Mouse (Mus musculus) cerebellum, adult 11-12 months (tissue): Measurements from ENCODE around the gene Ypel4.

Source experiments
- DNase-seq: peaks from one replicate; pipeline ENCODE4 v3.0.0; 2022

Ypel4 gene

DNA sequence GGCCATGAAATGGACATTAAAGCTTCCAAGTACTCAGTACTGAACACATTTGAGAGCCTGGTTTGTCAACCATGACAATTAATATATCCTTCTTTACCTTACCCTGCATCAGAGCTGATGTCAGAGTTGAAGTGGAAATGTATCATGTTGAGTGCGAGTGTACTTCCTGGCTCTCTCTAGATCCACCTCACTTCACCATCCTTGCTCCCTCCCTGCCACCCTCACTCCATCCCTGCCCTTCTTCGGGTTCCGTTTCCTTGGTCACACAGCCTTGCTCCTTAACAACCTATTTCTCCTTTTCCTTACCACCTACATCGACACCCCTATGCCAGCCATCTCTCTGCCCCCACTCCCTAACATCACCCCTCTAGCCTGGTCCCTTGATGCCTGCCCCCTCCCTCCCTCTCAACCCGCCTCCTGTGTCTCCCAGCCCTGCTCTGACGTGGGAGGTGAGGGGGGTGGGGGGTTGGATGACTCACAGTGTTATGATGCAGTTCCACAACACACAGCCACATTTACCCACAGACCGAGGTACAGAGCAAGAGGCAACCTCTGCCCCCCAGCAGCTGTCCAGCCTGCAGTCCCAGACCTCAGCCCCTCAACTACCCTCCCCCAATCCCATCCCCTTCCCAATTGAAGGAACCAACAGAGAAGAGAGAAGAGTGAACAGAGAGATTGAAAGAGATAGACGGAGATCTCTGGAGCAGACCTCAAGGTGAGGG lies at the start of gene Ypel4:
Ypel4 (plus strand) TSS at position 480 of the 722 bp plus-strand sequence.
- DNase-seq = peak; percentile 89

DNA sequence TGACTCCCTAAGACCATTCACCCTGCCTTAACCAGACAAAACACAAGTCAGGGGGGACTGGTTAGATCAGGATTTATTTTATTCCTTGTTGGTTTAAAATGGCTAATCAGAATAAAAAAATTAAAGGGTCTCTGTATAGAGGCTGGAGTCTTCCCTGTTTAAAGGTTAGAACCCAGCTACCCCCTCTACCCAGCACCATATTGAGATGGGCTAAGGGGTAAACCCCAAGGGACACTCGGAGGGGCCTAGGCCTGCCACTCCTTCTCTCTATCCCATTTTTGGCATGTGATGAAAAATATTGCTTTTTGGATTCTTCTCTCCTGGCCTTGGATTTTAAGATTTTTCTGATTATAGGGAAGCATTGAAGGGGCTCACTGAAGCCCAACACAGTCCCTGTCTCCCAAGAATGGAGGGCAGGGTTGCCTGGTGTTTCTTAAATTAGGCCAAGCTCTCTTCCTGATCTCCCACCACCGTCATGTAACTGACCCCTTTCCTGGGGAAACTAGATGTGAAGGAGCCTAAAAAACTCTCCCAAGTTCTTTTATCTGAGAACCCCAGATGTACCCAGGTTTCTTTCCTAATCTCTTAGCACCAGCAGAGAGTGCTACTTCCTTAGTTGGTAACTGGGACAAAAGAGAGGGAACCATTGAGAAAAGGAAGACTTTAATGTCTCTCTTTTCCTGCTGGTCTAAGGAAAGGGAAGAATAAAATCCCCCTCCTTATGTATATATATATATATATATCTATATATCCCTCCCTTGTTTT lies 45.6 kb upstream of the Ypel4 start:
- no peak for DNase-seq

DNA sequence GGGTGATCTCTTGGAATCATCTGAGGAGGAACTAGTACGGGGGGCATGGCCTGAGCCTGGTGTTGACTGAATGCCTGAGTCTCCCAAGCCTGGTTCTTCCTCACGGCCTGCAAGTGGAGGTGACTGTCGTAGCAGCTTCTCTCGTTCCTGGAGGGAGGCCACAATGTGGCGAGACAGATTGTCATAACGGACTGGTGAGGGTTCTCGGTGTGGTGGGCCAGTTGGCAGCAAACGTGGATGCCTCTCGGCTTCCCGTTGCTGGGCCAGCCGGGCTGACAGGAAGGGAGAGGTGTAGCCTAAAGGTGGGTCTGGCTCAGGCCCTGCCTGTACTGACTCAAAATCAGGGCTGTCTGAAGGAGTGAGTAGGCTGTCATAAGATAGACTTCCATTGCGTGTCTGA lies 43.8 kb upstream of the Ypel4 start:
- DNase-seq = peak; percentile 57

DNA sequence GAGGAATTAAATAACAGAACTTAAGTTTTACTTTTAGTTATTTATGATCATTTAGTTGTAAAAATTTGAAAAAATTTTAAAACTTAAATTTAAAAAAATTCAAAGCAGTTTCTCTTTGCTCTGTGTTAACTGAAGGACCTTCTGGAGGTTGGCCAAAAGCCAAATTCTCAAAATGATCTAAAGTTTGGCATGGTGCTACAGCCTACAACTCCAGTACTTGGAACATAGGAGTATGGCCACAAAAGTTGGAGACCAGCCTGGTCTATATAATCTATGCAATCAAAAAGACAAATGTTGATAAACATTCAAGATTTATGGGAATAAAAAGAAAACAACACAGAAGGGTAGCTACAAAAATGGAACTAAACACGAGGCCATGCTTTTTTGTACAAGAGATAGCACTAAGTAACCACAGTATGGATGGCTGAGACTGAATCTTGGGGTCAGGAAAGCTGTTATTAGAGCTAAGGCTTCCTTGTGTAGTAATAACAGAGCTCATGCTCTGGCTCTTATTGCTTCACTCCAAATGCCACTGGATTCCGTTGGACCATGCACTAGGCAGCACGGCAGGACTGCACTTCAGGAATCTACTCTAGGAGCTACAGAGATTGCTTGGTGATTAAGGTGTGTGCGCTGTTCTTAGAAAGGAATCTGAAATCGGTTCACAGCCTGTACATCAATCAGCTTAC lies 38.7 kb upstream of the Ypel4 start:
- DNase-seq = no peak

DNA sequence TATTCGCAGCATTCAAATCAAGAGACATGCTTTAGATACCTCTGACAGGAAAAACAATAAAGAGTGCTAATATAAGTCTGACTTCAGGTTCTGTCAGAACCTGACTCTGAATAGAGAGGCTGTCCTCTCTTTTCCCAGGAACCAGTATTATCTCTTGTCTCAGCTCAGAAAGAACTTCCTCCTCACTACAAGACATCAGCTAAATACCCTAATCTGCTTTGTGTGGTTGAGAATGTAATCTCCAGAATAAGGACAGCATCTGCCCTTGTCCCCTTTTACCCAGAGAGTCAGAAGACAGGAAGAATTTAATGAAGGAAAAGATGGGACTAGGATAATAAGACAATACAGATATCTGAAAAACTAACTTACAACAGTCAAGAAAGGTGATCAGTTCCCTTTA lies 30.4 kb upstream of the Ypel4 start:
- no peak for DNase-seq

DNA sequence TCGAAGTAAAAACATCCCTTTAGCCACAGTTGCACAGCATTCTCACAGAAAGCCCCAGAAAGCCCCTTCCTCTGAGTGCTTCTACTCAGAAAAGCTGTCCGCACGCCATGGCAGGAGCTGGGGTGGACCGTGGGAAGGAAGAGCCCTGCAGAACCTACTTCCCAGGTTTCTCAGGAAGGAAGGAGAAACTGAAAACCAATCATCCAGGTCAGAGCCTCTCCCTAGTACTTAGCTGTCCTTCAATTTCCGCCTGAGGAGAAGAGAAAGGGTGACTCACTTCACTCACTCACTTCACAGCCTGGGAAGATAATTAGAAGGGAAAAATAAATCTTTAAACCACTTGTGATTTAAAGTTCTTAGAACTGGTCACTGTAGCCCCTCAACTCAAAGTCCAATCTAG lies 29.5 kb upstream of the Ypel4 start:
- DNase-seq = no peak

DNA sequence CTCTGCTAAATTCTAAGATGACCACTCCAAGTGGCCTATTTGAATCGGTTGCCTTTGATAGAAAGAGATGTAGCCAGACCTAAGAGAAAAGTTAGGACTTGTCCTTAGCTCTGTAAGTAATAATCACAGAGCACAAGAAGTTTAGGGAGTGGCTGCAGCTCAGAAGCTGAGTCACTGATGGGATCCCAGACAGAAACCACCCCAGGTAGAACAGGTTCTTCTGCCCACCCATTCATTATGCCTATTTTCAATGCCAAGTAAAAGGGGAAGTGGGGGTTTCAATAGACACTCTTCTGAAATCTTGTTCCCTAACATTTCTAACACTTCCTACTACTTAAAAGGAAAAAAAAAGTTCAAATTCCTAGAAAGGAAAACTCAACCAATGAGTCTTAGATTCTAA lies 28.6 kb upstream of the Ypel4 start:
- DNase-seq = no peak

DNA sequence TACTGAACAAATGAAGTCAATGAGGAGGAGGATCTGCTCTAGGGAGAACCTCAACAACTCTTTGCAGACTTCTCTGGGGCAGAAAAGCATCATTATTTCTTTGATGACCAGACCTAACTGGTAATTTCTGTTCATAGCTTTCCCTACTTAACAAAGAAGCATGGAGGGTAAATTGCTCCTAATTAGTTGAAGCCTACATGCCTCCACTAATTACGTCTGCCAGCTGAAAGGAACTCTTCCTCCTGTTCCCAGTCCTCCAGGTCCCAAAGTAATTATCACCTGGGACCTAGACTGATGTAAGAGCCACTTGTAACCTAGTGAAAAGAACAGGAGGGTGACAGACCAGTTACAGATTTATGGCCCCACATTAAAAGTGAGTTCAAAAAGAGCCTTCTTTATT lies 26.3 kb upstream of the Ypel4 start:
- DNase-seq = no peak

DNA sequence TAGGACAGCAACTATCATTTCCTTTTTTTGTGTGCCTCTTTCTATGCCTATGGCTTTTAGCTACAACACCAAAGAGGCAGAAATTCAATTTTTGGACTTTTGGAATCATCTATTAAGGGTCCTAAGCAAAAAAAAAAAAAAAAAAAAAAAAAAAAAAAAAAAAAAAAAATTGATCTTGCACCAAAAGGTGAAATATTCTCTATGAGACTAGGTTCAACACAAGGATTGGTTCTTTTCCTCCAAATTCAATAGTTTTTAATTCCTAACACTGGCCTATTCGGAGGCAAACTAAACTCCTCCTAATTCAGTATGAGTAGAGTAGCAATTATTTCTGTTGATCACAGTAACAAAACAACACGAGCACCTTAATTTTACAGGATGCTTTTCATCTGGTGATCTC lies 22.0 kb upstream of the Ypel4 start:
- DNase-seq = no peak

DNA sequence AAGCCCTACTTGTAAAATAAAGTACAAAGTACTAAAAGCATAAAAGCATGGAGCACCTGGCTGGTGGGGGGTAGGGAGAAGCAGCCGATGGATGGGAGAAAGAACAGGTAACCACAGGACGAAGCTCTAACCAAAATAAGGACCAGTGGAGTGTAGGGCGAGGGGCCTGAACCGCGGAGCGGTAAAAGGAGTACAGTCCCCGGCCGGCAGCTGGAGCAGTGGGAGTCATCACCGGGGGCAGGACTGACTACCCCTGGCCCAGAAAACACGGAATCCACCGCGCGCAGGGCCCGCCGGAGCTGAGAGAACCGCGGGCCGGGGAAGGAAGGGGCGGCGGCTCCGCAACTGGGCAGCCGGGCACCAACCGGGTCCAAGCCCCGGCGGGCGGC lies 19.4 kb upstream of the Ypel4 start:
- DNase-seq = no peak

DNA sequence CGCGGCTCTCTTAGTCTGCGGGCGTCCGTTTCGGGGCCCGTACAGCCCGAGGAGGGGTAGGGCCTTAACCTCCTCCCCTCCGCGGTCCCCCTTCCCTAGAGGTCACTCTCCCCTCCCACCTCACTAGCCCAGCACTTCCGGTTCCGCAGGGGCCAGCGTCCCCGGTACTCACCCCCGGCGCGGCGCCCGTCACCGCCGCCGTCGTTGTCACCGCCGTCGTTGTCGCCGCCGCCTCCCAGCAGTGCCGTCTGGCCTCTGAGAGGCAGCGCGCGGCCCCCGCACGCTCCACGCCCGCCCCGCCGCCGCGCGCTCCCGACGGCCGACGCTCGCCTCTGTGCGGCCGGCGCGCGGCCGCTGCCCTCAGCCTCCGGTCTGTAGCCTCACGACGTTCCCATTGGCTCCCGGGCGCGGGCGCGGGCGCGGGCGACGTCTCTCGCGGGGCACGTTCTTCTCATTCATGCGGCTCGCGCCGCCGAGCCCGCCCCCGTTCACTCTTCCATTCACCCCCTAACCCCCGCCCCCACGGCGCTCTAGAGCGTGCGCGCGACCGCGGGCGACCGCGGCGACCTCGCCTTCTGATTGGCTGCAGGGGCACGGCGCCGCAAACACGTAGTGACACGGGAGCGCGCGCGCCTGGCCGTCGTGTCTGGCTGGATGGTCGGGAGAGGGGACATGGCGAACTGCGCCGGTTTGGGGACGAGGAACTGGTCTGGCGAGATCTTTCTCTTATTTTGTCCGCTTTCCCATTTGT lies 18.9 kb upstream of the Ypel4 start, which contains the start of gene Zdhhc5:
Zdhhc5 (minus strand) TSS at position 370 of the 751 bp plus-strand sequence.
- peak; percentile 99 for DNase-seq

DNA sequence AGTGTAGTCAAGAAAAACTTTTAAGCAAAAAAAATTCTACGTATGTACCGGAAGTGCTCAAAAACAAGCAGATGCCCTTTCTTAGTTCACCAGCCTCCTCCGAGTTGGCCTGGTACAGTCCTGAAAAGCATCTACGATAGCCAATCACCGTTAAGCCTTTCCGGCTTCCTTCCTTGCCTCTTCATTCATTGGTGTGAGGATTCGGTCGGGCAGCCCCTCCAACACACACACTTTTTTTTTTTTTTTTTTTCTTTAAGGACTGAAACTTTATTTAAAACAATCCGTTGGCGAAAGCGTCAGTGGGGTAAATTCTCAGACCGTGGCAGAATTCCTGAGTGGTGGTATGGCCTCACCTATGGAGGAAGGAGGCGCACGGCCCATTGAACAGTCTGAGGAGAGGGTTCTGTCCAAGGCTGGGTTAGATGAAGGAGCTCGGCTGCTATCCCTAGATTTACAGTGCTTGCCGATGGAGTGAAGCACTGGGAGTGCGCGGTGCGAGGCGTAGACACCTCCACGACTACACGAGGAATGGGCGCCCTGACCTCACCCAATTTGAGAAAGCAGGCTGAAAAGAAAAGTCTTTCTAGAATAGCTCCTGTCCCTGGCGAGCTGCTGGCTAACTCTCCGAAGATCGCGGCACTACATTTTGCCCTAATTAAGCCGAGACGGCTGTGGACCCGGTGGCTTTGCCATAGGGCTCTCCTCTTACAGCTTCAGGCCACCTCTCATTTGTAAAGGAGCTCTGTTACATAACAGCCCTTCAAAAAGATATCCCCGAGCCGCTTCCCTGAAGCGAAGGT lies 18.1 kb upstream of the Ypel4 start:
- DNase-seq = peak; percentile 94

DNA sequence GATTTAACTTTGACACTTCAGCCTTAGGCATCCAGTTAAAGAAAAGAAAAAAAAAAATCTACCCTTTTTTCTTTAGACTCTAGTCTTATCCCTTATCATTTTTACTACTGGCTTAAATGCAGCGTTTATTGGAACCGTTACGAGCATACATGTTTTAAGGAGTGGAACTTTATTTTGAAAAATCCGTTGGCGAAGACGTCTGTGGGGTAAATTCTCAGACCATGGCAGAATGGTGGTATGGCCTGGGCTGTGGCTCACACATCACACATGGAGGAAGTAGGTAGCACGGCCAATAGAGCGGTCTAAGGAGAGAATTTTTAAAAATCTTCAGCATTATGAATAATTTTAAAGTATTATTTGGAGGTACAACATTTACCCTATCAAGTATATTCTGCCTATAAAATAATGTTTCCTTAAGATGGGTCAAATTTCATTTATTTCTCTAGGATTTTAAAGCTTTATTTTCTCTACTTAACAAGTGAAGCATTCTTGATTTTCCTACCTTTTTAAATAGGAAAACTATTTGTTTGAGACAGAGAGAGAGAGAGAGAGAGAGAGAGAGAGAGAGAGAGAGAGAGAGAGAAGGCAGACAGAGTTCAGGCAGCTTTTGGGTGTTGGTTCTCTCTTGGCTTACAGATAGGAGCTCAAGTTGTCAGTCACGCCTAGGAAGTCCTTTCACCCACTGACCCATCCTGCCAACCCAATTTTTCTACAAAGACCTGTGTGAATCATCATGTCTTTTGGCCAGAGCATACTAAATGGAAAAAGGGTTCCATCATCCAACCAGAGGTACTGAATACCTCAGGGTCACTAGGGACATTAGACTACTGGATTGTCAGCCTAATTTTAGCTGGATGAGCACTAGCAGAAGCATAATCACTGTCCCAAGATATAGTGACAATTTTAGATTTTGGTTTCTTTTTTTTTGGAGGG lies 17.2 kb upstream of the Ypel4 start:
- no peak for DNase-seq

DNA sequence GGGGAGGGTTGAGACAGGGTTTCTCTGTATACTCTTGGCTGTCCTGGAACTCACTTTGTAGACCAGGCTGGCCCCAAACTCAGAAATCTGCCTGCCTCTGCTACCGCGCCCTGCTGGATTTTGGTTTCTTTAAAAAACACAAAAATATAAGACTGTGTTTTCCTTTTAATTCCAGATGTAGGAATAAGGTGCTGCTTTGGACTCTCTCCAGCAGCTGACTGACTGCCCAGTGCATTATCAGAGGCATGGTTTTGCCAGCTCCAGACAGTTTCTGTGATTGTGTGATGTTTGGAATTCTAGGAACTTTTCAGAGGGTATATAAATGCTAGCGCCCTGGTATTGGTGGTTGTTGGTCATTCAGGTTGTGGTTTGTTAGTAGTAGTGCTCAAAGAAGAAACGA lies 16.5 kb upstream of the Ypel4 start:
- DNase-seq = no peak

DNA sequence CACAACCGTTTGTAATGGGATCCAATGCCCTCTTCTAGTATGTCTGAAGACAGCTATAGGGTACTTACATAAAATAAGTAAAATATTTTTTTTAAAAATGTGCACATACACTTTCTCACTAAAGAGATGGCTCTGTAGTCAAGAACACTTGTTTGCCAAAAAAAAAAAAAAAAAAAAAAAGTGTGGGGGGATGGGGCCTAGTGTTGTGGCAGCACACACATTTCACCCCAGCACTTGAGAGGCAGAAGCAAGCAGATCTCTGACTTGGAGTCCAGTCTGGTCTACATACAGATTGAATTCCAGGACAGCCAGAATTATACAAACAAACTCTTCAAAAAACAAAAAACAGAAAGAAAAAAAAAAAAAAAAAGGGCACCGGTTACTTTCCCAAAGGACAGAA lies 13.1 kb upstream of the Ypel4 start:
- DNase-seq = no peak

DNA sequence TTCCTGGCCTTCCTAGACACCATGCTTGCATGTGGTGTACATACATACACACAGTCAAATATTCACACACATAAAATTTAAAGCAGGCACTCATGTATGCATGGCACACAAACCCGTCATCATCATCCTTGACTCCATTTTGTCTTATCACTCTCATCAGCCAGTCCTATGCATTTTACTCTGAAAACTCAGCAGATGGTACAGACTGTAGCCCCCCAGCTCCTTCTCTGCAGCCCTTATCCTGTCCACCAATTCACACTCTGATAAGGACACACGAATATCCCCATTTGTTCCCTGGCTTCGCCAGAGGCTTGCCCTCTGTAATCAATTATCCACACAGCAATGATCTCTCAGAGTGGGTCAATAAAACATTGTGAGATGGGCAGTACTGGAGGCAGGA lies 12.7 kb upstream of the Ypel4 start:
- DNase-seq = no peak

DNA sequence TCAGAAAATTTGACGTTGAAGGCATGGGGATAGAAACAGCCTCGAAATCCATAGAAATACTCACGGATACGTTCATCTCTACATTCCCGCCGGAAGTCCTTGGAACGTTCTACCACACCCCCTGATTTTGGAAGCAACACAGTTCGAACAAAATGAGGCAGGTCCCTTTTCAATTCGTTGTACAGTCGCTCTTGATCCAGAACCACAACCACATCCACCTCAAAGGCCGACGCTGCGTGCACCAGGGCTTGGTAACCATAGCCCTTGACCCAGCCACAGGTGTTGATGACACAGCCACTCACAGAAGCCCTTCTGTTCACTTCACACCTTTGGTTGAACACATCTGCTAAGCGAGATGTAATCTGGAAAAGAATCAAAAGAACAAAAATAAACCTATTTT lies 10.0 kb upstream of the Ypel4 start:
- DNase-seq = no peak

DNA sequence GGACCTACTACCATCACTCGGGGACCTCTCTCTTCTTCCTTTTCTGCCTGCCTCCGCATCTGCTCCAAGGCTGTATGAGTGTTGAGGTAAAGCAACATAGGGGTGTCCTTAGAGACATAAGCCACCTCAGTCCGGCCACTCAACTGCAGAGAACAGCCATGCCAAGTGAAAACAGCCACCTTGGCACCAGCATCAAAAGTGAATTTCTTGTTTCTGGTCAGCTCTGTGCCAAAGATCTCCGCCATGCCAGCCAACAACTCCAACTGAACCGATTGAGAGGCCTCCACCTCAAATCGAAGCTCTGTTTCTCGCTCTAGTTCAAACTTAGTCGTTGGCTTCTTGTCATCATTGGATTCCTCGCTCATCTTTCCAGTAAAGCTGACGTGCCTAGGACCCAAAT lies 8.1 kb upstream of the Ypel4 start:
- no peak for DNase-seq

DNA sequence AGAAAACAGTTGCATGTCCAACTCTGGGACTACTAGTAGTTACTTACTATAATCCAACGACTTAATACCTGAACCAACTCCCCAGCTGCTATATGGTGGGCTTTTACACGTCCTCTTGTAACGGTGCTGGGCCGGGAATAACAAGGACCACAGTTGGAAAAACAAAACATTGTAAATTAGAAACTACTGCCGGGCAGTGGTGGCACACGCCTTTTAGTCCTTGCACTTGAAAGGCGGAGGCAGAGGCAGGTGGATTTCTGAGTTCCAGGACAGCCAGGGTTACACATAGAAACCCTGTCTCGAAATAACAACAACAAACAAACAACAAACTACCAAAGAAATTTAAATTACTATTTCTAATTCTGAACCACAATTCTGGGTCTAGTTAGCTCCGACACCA lies 7.1 kb upstream of the Ypel4 start:
- no peak for DNase-seq

DNA sequence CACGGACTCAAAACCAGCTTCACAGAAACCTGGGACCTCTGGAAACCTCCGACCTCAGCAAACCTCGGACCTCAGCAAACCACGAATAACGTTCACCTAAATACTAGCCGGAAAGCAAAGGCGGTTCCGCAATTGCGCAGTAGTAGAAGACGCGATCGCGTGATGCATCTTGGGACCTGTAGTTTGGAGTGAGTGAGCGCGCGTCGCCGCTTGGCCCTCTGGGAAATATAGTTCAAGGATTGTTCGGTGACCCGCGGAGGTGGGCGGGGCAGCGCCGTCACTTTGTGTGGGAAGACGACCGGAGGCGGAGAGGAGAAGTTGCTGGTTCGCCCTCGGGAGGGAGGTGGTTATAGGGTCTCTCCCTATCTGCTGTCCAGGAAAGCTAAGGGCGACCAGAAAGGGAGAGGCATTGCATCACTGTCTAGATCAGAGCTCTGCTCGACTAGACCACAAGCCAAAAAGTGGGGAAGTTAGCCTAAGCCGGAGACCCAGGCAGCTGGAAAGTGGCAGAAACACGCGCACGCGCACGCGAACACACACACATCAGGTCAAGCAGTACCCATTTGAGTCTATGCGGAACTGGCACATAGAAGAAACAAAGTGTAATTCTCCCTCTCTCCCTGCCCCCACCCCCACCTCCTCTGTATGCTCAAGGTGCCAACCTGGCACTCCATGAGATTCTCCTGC lies 6.5 kb upstream of the Ypel4 start, which contains the start of gene Clp1:
Clp1 (minus strand) TSS at position 179 of the 687 bp plus-strand sequence.
- DNase-seq = peak; percentile 94
